Mouse (Mus musculus) bone marrow, adult 2 months (tissue): Measurements from ENCODE around the gene Sept4.

Experiments used
- CTCF ChIP-seq: fragments of 200-500 bp; IDR thresholded peaks from 2 replicates; pipeline ENCODE4 v1.5.1; 2011; ENCODE audit warnings: low read length, control low read depth; ENCODE audit not compliant: control insufficient read depth, insufficient read depth
- POLR2A ChIP-seq: fragments of 200-500 bp; IDR thresholded peaks from 2 replicates; pipeline ENCODE4 v1.6.1; 2011; ENCODE audit warnings: low read depth, mild to moderate bottlenecking, control low read depth, low read length, borderline replicate concordance; ENCODE audit not compliant: control insufficient read depth

DNA sequence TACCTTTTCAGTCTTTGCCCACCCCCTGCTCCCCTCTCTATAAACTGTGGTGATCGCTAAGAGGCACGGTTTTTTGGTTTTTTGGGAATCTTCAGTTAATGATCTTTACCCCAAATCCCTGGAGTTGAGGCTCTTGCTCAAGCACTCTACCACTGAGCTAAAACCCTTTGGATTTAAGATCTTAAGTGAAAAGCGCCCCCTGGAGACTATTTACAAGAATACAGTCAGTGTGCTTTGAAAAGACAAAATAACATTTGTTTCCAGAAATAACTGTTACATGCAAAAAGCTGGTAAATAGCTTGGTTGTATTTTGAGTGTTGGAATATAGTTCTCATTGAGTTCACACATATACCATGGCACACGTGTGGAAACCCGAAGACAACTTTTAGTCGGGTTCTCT lies 37.0 kb upstream of the Sept4 start:
- no peak for TF ChIP-seq CTCF
- no peak for TF ChIP-seq POLR2A
